Mouse (Mus musculus) lung, postnatal 0 days (tissue): Measurements from ENCODE around the gene Cpeb3.

Experiments
- CTCF ChIP-seq: IDR thresholded peaks from 2 replicates; pipeline ENCODE4 v1.5.1; 2016; ENCODE audit warnings: antibody characterized with exemption, mild to moderate bottlenecking
- EP300 ChIP-seq: IDR thresholded peaks from 2 replicates; pipeline ENCODE4 v1.6.1; 2016; ENCODE audit warnings: antibody characterized with exemption, mild to moderate bottlenecking, control low read depth

- TF ChIP-seq CTCF (no peak), EP300 (no peak)
Measured at GRCm38 (mm10) chr19:37156040-37156439, 52.4 kb downstream of the Cpeb3 start.
